Mouse (Mus musculus): ENCODE measurements at regions not wholly inside any gene's neighbourhood (a gene's known extent, or its start where the extent isn't known, plus 50 kb on each side); places are given as distances from the start of the nearest gene placed in this dataset.

GRCm38 (mm10) chr7:134445008-134445806, 59.7 kb upstream of the D7Ertd443e start:
- TF ChIP-seq CTCF (IDR thresholded peaks at IDR 0.05; ENCODE audit: control insufficient read depth, insufficient read depth, insufficient replicate concordance, low read depth, low read length) (no peak), POLR2A (IDR thresholded peaks at IDR 0.05; ENCODE audit: control insufficient read depth, low read depth, low read length) (no peak)

Data from testis, adult 2 months (tissue).